Mouse (Mus musculus) hindbrain, embryonic 10.5 days (tissue): ENCODE results near the gene Trim17. TPM values are rescaled to one million over a fixed set of nuclear protein-coding genes. Genes with fewer than 3 reads are reported as not detected.

Experiments
- DNase-seq: peaks from one replicate; pipeline ENCODE4 v3.0.0-alpha.2; 2017; ENCODE audit warnings: low spot score
- H3K27ac ChIP-seq: fragments of 300-500 bp; sonication (generic); 2 replicates; pipeline ENCODE4 v1.5.1; 2016; ENCODE audit warnings: mild to moderate bottlenecking, moderate library complexity
- H3K27me3 ChIP-seq: fragments of 300-500 bp; sonication (generic); 2 replicates; pipeline ENCODE4 v1.6.1; 2016; ENCODE audit warnings: mild to moderate bottlenecking; ENCODE audit not compliant: poor library complexity, insufficient read depth, severe bottlenecking
- H3K36me3 ChIP-seq: fragments of 300-500 bp; sonication (generic); 2 replicates; pipeline ENCODE4 v1.6.1; 2016; ENCODE audit warnings: mild to moderate bottlenecking, moderate library complexity
- H3K4me1 ChIP-seq: fragments of 300-500 bp; sonication (generic); replicated peaks from 2 replicates; pipeline ENCODE4 v1.6.1; 2016; ENCODE audit warnings: mild to moderate bottlenecking
- H3K4me3 ChIP-seq: fragments of 300-500 bp; sonication (generic); 2 replicates; pipeline ENCODE4 v1.5.1; 2016; ENCODE audit warnings: mild to moderate bottlenecking, moderate library complexity
- H3K9me3 ChIP-seq: fragments of 300-500 bp; sonication (generic); 2 replicates; pipeline ENCODE4 v1.6.1; 2016; ENCODE audit warnings: mild to moderate bottlenecking, moderate library complexity
- whole genome bisulfite sequencing: fragments of 180-500 bp; shearing (Covaris S2); methylation state at CpG from one replicate; pipeline ENCODE4 v1.1.7; 2016; 5-methylcytosine and 5-hydroxymethylcytosine counted together
- polyA plus RNA-seq: library from polyadenylated mRNA; unstranded; fragments of >200 nt; fragmentation: Nextera tagmentation; extraction: Ambion mirVana; gene quantifications from 2 replicates; pipeline ENCODE4 v1.2.1, GENCODE M21; 2016

Trim17 gene
- polyA plus RNA-seq, 1 experiment from 2014 or later = 0.85 TPM

DNA sequence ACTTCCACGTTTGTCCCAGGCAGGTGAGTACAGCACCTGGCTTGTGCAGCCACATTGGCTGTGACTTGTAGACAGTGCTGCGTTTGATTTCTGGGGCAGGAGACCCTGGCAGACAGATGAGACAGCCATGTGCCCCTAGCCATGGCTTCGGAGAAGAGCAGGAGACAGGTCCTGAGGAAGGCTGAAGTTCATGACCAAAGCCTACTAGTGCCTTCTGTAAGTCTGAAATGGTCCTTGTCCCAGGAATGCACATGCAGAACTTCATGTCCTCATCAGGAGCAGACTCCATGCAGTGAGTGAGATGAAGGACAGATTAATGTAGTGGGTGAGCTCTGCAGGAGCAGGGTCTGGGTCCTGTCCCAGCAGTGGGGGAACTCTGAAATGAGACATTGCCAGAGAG is 37.4 kb downstream of the Trim17 start:
- peaks cover 18% of the 10 kb centered on the region for H3K4me1 ChIP-seq
- H3K4me3 ChIP-seq = no peak overlapping the region
- H3K9me3 ChIP-seq = no peaks in the 10 kb centered on the region
- H3K27me3 ChIP-seq = peaks cover 41% of the 10 kb centered on the region
- WGBS = 83% methylated on average over 3 of the region's 3 CpGs
- DNase-seq = no peak
- H3K27ac ChIP-seq = no peak overlapping the region
- peaks cover 45% of the 10 kb centered on the region for H3K36me3 ChIP-seq

DNA sequence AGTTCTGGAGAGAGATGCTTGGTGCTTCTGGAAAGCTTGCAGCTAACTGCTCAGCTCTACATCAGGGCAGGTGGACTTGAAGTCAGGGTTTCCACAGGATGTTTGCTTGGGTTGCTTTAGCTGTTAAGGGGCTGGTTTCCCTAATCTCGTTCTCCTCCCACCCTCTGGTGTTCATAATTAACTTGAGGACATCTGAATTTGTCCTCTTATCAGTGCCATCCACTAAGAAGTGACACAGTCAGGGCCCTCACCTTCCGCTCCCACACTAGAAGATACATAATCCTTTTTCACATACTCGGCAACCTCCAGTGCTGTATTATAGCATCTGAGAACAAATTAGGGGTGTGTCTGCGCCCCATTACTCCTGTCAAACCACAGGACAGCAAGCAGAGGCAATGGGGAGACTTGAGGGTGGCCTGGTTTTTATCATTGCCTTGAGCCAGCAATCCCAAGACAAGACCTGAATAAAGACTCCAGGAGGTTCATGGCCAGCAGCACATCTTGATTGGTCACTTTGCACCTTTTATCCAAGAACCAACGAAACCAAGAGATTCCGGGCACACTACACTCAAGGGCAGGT is 38.7 kb downstream of the Trim17 start:
- no peak for DNase-seq
- H3K4me3 ChIP-seq = no peak overlapping the region
- H3K36me3 ChIP-seq = peaks cover 32% of the 10 kb centered on the region
- no peaks in the 10 kb centered on the region for H3K9me3 ChIP-seq
- peaks cover 44% of the 10 kb centered on the region for H3K27me3 ChIP-seq
- no peak overlapping the region for H3K27ac ChIP-seq
- peaks cover 18% of the 10 kb centered on the region for H3K4me1 ChIP-seq
- WGBS = 83% methylated on average over 6 of the region's 6 CpGs

DNA sequence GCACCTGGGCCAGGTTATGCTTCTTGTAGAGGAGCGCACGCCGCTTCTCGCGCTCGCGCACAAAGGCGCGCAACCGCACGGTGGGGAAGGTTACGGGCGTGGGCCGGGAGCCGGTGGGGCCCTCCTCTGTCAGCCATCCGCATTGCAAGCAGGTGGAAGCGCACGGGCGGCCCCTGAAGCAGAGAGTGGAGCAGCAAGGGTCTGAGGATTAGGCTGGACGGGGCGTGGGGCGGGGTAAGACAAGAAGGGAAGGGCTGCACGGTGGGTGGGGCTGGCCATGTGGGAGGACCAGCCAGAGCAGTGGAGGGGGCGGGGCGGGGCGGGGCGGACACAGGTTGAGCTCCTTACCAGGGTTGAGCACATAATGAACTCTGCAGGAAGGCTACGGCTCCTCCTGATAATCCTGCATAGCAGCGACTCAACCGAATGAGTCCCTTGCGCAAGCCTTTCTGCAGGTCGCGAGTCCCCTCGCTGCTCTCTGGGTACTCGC is 39.9 kb downstream of the Trim17 start:
- peak overlapping the region; percentile 35; the same call in 1 of the 2 replicates for H3K27ac ChIP-seq
- peak overlapping the region; percentile 52 for H3K4me3 ChIP-seq
- H3K27me3 ChIP-seq = peaks cover 44% of the 10 kb centered on the region
- DNase-seq = peak; percentile 64
- peaks cover 23% of the 10 kb centered on the region for H3K4me1 ChIP-seq
- WGBS = 2% methylated on average over 35 of the region's 35 CpGs
- peaks cover 20% of the 10 kb centered on the region for H3K36me3 ChIP-seq
- no peaks in the 10 kb centered on the region for H3K9me3 ChIP-seq

DNA sequence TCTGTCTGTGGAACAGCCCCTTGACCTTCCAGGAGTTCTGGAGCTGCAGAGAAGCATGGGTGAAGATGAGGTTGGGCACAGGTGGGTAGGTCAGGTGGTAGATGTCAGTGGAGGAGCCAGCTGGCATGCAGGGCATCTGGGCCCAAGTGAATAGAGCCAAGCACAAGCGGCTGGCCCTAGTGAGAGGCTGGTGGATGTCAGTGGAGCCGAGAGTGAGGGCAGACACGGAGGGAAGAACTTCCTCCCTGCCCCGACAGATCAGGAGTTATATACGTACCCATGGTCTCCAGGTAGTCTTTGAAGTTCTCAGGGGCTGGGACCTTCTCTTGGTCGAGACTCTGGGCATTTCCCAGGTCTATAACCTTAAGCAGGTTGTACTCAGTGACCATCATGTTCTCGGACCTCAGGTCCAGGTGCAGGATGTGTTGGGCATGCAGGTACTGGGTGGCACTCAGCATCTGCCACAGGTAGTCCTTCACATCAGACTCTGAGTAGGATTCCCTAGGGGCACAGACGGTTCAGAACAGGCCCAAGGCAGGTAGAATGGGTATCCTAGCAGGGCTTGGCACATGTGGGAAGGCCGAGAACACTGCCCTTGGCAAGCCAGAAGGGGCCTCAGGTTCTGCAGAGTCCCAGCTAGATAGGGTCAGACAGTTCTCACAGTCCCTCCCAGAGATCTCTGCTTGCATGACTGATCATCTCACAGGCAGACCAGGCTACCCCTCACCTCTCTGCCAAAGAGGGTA is 40.7 kb downstream of the Trim17 start:
- WGBS = 78% methylated on average over 9 of the region's 9 CpGs

DNA sequence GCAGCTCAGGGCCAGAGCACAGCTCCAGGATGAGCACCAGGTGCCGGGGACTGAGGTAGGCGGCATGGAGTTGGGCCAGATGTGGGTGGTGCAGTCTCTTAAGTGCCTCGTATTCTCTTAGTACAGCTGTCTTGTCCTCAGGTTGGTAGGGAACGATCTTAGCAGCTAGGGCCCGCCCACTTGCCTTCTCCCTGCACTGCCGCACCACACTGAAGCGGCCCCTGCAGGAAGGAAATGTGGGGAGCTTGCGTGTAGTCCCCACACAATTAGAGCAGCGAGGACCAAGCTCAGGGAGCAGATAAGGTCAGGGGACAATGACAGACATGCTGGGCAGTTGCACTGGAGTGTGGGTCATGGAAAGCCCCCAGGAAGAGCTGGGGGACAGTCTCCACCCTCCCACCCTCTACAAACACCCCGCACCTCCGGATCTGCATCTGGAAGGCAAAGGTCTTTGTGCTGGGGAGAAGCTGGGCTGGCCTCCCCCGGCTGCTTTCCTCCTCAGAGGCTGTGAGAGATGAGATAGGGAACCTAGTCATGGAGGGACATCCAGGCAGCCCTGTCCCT is 41.4 kb downstream of the Trim17 start:
- Histone ChIP-seq H3K27me3 (peaks cover 50% of the 10 kb centered on the region), H3K4me1 (peaks cover 23% of the 10 kb centered on the region), H3K4me3 (no peak overlapping the region), H3K27ac (no peak overlapping the region), H3K9me3 (no peaks in the 10 kb centered on the region), H3K36me3 (peaks cover 5% of the 10 kb centered on the region)
- no peak for DNase-seq
- WGBS = 54% methylated on average over 12 of the region's 12 CpGs

More for the DNA sequence above, 40.7 kb downstream of the Trim17 start:
- no peaks in the 10 kb centered on the region for H3K9me3 ChIP-seq
- H3K4me3 ChIP-seq = peak overlapping the region; percentile 52
- H3K36me3 ChIP-seq = peaks cover 12% of the 10 kb centered on the region
- H3K27ac ChIP-seq = no peak overlapping the region
- peaks cover 23% of the 10 kb centered on the region for H3K4me1 ChIP-seq
- peaks cover 48% of the 10 kb centered on the region for H3K27me3 ChIP-seq
- no peak for DNase-seq

DNA sequence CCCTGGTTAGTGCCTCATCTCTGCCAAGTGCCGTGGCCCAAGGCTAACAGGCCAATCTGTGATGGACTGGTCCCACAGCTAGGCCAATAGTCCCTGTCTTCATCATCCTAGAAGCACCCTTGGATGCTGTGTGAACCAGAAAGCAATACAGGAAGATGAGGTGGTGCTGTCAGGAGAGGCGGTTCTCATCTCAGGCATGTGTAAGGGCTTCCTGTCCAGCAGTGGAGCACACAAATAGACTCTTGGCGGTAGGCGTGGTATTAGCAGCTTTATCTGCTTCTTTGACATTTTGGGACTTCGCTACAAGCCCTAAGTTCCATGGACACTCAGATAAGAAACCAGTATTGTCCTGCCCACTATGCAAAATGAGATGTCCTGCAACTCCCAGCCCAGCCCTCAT is 43.1 kb downstream of the Trim17 start:
- no peaks in the 10 kb centered on the region for H3K36me3 ChIP-seq
- 85% methylated on average over 5 of the region's 5 CpGs for WGBS
- DNase-seq = no peak
- peaks cover 46% of the 10 kb centered on the region for H3K27me3 ChIP-seq
- H3K4me1 ChIP-seq = peaks cover 23% of the 10 kb centered on the region
- no peak overlapping the region for H3K27ac ChIP-seq
- H3K4me3 ChIP-seq = no peak overlapping the region
- no peaks in the 10 kb centered on the region for H3K9me3 ChIP-seq

DNA sequence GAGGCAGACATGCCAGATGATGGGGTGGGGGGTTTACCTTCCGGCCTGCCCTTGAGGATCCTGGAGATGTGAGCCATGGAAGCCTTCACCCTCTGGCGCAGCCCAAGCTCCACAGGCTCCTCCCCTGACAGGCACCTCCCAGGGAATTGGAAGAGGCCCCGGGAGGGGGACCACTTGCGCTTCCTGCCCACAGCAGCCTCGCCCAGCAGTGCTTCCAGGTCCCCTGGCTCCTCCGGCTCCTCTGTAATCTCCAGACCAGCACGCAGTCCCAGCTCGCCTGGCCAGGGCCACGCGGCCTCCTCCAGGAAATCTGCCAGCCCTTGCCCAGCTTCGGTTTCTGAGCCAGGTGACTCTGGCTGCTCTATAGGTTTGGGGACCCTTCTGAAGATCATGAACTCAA is 44.7 kb downstream of the Trim17 start:
- no peak overlapping the region for H3K27ac ChIP-seq
- no peak overlapping the region for H3K4me3 ChIP-seq
- H3K4me1 ChIP-seq = peaks cover 19% of the 10 kb centered on the region
- no peaks in the 10 kb centered on the region for H3K9me3 ChIP-seq
- DNase-seq = no peak
- 64% methylated on average over 11 of the region's 11 CpGs for WGBS
- H3K27me3 ChIP-seq = peaks cover 32% of the 10 kb centered on the region
- H3K36me3 ChIP-seq = no peaks in the 10 kb centered on the region

DNA sequence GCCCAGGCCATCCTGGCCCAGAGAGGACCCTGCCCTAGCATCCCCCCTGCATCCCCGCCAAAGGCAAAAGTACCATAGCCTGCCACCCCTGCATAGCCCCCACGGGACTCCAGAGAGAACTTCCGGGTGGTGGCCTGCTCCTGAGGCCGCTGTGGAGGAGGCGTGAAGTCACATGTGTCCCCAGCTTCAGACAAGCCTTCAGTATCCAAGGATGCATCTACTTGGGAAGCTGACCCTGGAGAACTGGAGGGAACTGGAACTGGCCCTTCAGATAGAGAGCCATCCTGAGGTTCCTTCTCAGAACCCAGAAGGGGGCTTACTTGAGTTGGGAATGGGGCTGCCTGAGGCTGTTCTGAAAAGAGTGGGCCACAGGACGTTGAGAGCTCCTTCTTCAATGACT is 45.3 kb downstream of the Trim17 start:
- H3K9me3 ChIP-seq = no peaks in the 10 kb centered on the region
- WGBS = 83% methylated on average over 6 of the region's 6 CpGs
- no peak overlapping the region for H3K27ac ChIP-seq
- H3K27me3 ChIP-seq = peaks cover 25% of the 10 kb centered on the region
- no peak overlapping the region for H3K4me3 ChIP-seq
- peaks cover 13% of the 10 kb centered on the region for H3K4me1 ChIP-seq
- H3K36me3 ChIP-seq = no peaks in the 10 kb centered on the region
- DNase-seq = no peak

DNA sequence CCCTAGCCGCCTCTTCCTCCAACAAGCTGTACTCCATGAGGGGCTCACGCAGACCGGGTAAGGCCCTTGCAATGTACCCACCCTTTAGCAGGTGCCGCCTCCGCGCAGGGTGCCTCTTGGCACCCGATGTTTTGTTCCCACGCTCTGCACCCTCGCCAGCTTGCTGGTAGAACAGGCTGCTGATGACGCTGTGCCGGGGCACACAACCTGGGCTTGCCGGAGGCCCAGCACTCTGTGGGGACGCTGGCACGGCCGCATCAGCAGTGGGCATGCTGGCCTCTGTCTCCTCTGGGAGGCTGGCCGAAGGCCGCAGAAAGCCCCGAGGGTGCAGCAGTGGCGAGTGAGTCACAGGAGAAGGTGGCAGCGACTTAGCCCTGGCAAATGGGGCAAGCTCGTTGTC is 46.1 kb downstream of the Trim17 start:
- H3K4me1 ChIP-seq = peaks cover 8% of the 10 kb centered on the region; the same call in 1 of the 2 replicates
- no peak for DNase-seq
- no peaks in the 10 kb centered on the region for H3K36me3 ChIP-seq
- H3K9me3 ChIP-seq = no peaks in the 10 kb centered on the region
- no peak overlapping the region for H3K27ac ChIP-seq
- H3K27me3 ChIP-seq = peaks cover 17% of the 10 kb centered on the region
- WGBS = 94% methylated on average over 21 of the region's 21 CpGs
- H3K4me3 ChIP-seq = no peak overlapping the region

DNA sequence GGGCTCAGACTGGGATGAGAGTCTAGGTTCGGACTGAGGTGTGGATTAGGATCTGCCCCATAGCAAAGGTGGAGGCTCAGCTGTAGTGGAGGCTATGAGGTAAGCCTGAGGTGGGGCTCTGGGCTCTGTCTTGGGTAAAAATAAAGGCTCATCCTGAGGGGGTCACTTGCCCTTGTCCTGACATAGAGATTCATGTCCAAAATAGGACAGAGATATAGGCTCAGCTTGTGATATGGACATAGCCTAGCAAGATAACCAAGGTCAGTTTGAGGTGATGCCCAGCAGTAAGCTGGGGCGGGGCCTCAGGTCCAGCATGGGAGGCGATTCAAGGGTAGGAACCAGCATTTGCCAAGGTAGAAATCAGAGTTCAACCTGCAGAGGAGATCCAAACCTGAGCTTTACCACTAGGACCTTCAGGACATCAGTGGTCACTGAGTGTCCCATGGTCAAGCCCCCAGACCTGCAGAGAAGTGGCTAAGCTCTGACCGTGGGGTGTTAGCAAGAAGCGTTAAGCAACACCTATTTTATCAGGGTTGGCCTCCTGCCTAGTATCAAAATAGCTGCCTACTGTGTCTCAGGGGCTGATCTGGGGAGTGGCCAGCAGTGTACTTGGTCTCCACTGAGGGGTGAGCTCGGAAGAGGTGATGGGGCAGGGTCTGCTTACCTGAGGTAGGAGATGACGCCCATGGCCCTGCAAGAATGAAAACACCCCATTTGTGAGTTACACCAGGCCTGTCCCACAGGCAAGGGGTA is 48.0 kb downstream of the Trim17 start:
- no peak for DNase-seq
- 77% methylated on average over 7 of the region's 7 CpGs for WGBS

DNA sequence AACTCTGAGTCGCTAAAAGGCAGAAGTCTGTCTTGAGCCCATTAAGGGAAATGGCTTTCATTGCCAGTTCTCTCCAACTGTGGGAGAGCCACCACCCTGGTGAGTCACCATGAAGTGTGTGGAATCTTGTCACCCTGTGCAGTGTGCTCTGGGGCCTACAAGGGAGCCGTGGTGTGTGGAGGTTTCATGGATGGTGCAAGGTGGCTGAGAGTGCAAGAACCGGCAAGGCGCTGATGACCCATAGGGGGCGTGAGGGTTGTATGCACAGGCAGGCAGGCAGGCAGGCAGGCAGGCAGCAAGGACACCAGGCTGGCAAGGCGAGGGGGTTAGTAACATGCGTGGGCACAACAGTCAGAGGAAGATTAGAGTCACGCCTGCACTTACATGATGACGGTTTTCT is 60.6 kb downstream of the Trim17 start:
- Histone ChIP-seq H3K27ac (no peak overlapping the region), H3K27me3 (no peaks in the 10 kb centered on the region), H3K9me3 (no peaks in the 10 kb centered on the region), H3K4me3 (no peak overlapping the region), H3K4me1 (no peaks in the 10 kb centered on the region), H3K36me3 (no peaks in the 10 kb centered on the region)
- WGBS = 35% methylated on average over 9 of the region's 9 CpGs
- DNase-seq = peak; percentile 37

More for the DNA sequence above, 48.0 kb downstream of the Trim17 start:
- Histone ChIP-seq H3K4me3 (no peak overlapping the region), H3K27me3 (peaks cover 11% of the 10 kb centered on the region; the same call in 1 of the 2 replicates), H3K4me1 (0 out of 2 replicates have a peak, but pooled peaks cover 5% of the 10 kb centered on the region), H3K9me3 (no peaks in the 10 kb centered on the region), H3K36me3 (no peaks in the 10 kb centered on the region), H3K27ac (no peak overlapping the region)
